Mouse (Mus musculus) E14TG2a.4 (cell line): ENCODE data around the gene Taar7a.

Source experiments
- CTCF ChIP-seq: conservative IDR thresholded peaks from 2 replicates; pipeline ENCODE4 v1.5.1; 2014; ENCODE audit warnings: low read length
- NANOG ChIP-seq: IDR thresholded peaks from 2 replicates; pipeline ENCODE4 v1.6.1; 2014; ENCODE audit warnings: borderline replicate concordance, low read length, mixed read lengths

DNA sequence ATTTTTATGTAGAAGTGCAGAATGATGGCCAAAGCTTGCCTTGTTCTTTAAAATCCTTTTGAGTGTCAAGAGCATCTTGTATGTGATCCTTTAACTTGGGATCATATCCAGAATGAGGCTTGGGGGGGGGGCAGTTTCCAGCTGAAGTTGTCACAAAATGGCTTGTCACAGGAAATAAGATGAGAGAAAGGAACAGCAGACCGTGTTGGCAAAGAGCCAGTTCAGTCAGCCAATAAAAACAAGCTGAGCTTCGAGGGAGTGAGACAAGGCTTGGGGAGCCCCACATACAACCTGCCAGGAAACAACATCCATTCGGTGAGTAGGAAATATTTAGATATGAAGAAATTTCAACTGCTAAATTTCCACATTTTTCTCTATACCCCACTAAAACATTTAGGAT is 29.8 kb downstream of the Taar7a start:
- TF ChIP-seq CTCF (no peak), NANOG (no peak)
